Mouse (Mus musculus): ENCODE results near the gene Cntrob.
"Not testable (repeated sequence)": the region's sequence is repeated elsewhere in the genome, so short reads cannot be mapped to it uniquely, and the experiment has no call there.

The Cntrob gene

GRCm38 (mm10) chr11:69340161-69341131, 16.9 kb upstream of the Cntrob start, which contains the start of gene Rnf227:
Gene Rnf227 (plus strand): TSS chr11:69340461.
- DNase-seq (ENCODE audit: low spot score in 2 of 2), result peak; percentile 72 to 78

- no peak for DNase-seq (ENCODE audit: low spot score in 2 of 2)
Observed at GRCm38 (mm10) chr11:69334796-69335195, 11.2 kb upstream of the Cntrob start.

GRCm38 (mm10) chr11:69333922-69334321, 10.3 kb upstream of the Cntrob start:
- DNase-seq (ENCODE audit: low spot score in 2 of 2), result no peak

- no peak for DNase-seq (ENCODE audit: low spot score in 2 of 2)
Observed at GRCm38 (mm10) chr11:69332713-69333253, 9.2 kb upstream of the Cntrob start.

- peak; percentile 81 to 82 for DNase-seq (ENCODE audit: low spot score in 2 of 2)
Observed at GRCm38 (mm10) chr11:69331929-69332405, 8.4 kb upstream of the Cntrob start.

- no peak for DNase-seq (ENCODE audit: low spot score in 2 of 2)
Observed at GRCm38 (mm10) chr11:69331152-69331551, 7.6 kb upstream of the Cntrob start.

- DNase-seq (ENCODE audit: low spot score in 2 of 2), result no peak
Observed at GRCm38 (mm10) chr11:69328517-69328916, 4.9 kb upstream of the Cntrob start.

GRCm38 (mm10) chr11:69327648-69328047, 4.1 kb upstream of the Cntrob start:
- no peak for DNase-seq (ENCODE audit: low spot score in 2 of 2)

- no peak for DNase-seq (ENCODE audit: low spot score in 2 of 2)
Observed at GRCm38 (mm10) chr11:69327157-69327442, 3.5 kb upstream of the Cntrob start.

GRCm38 (mm10) chr11:69326408-69327156, 3.0 kb upstream of the Cntrob start:
- DNase-seq (ENCODE audit: low spot score in 2 of 2), result no peak

- DNase-seq (ENCODE audit: low spot score in 2 of 2), result peak; percentile 77 to 81
Observed at GRCm38 (mm10) chr11:69325628-69326407, 2.2 kb upstream of the Cntrob start, which contains the start of gene Kcnab3. Gene Kcnab3 (plus strand): TSS chr11:69326258.

GRCm38 (mm10) chr11:69324749-69325148, 1.2 kb upstream of the Cntrob start:
- DNase-seq (ENCODE audit: low spot score in 2 of 2), result no peak

GRCm38 (mm10) chr11:69322693-69323471, 693 bp downstream of the Cntrob start:
- DNase-seq (ENCODE audit: low spot score in 2 of 2), result no peak

- no peak for DNase-seq (ENCODE audit: low spot score in 2 of 2)
Observed at GRCm38 (mm10) chr11:69322010-69322409, 1.6 kb downstream of the Cntrob start.

- DNase-seq (ENCODE audit: low spot score in 2 of 2), result no peak
Observed at GRCm38 (mm10) chr11:69321580-69321979, 2.0 kb downstream of the Cntrob start.

GRCm38 (mm10) chr11:69318000-69318399, 5.6 kb downstream of the Cntrob start:
- DNase-seq (ENCODE audit: low spot score in 2 of 2), result not testable (repeated sequence)

GRCm38 (mm10) chr11:69316361-69316760, 7.2 kb downstream of the Cntrob start:
- no peak for DNase-seq (ENCODE audit: low spot score in 2 of 2)

GRCm38 (mm10) chr11:69311266-69311665, 12.3 kb downstream of the Cntrob start:
- DNase-seq (ENCODE audit: low spot score in 2 of 2), result no peak

- no peak for DNase-seq (ENCODE audit: low spot score in 2 of 2)
Observed at GRCm38 (mm10) chr11:69306039-69306438, 17.5 kb downstream of the Cntrob start.

GRCm38 (mm10) chr11:69305291-69305690, 18.3 kb downstream of the Cntrob start:
- no peak for DNase-seq (ENCODE audit: low spot score in 2 of 2)

GRCm38 (mm10) chr11:69302817-69303216, 20.8 kb downstream of the Cntrob start:
- no peak for DNase-seq (ENCODE audit: low spot score in 2 of 2)

All from frontal cortex, postnatal 10 days (tissue).